Mouse (Mus musculus): ENCODE data around the gene Gm3139. TPM values are rescaled to one million over a fixed set of nuclear protein-coding genes. Genes with fewer than 3 reads are reported as not detected.
"Not testable (repeated sequence)": the region's sequence is repeated elsewhere in the genome, so short reads cannot be mapped to it uniquely, and the experiment has no call there.

Gene Gm3139
- 0.27 TPM in 1 of 2 replicates, not detected in the other for polyA plus RNA-seq (2015; fragmentation: Nextera tagmentation; extraction: Ambion mirVana)

- H3K9me3 ChIP-seq (ENCODE audit: control insufficient read depth, low read length); DNase-seq (ENCODE audit: low spot score); H3K4me3 ChIP-seq (ENCODE audit: low read depth, low read length); H3K27me3 ChIP-seq (ENCODE audit: control insufficient read depth, insufficient read depth, low read length); ATAC-seq (ENCODE audit: low FRiP score, low TSS enrichment); H3K4me2 ChIP-seq (replicated peaks; ENCODE audit: low read depth); H3K9ac ChIP-seq (ENCODE audit: low read length); H3K4me1 ChIP-seq (replicated peaks; ENCODE audit: control insufficient read depth, insufficient read depth); H3K36me3 ChIP-seq (ENCODE audit: control insufficient read depth, insufficient read depth, low read length); H3K27ac ChIP-seq (replicated peaks): not testable (repeated sequence)
- no CpG with 5 or more reads among the region's 2 CpGs for WGBS
These were observed at the start of gene Gm3139 for GRCm38 (mm10) chr5:94525987-94526386. TSS of gene Gm3139 (plus strand) at chr5:94526287.

Other genes starting within 250 kb of the Gm3139 start
- not detected in 2 replicates for gene A430089I19Rik, start 219.5 kb upstream of the Gm3139 start, polyA plus RNA-seq (2015; fragmentation: Nextera tagmentation; extraction: Ambion mirVana)
- not detected in 2 replicates for gene Gm6502, start 211.9 kb upstream of the Gm3139 start, polyA plus RNA-seq (2015; fragmentation: Nextera tagmentation; extraction: Ambion mirVana)
- not detected in 2 replicates for gene AA792892, start 186.5 kb upstream of the Gm3139 start, polyA plus RNA-seq (2015; fragmentation: Nextera tagmentation; extraction: Ambion mirVana)
- gene Gm7682, start 80.5 kb upstream of the Gm3139 start, polyA plus RNA-seq (2015; fragmentation: Nextera tagmentation; extraction: Ambion mirVana), result not detected in 2 replicates
- gene Gm3147, start 90.1 kb downstream of the Gm3139 start, polyA plus RNA-seq (2015; fragmentation: Nextera tagmentation; extraction: Ambion mirVana), result not detected in 2 replicates
- not detected in 2 replicates for gene Gm6509, start 97.7 kb downstream of the Gm3139 start, polyA plus RNA-seq (2015; fragmentation: Nextera tagmentation; extraction: Ambion mirVana)
- not detected in 2 replicates for gene Gm6205, start 122.1 kb downstream of the Gm3139 start, polyA plus RNA-seq (2015; fragmentation: Nextera tagmentation; extraction: Ambion mirVana)

Data from stomach, postnatal 0 days (tissue).